Mouse (Mus musculus) kidney, embryonic 16.5 days (tissue): ENCODE measurements around the gene Gjb3. TPM values are rescaled to one million over a fixed set of nuclear protein-coding genes. Genes with fewer than 3 reads are reported as not detected.

Experiments used
- ATAC-seq: fragments of 200-750 bp; cut with Nextera tagmentation; 2 replicates; pipeline ENCODE4 v1.8.0; 2017; ENCODE audit warnings: moderate TSS enrichment; ENCODE audit not compliant: low FRiP score, low TSS enrichment
- H3K27ac ChIP-seq: fragments of 300-500 bp; sonication (generic); 2 replicates; pipeline ENCODE4 v1.5.1; 2014; ENCODE audit warnings: low read length
- H3K27me3 ChIP-seq: fragments of 300-500 bp; sonication (generic); 2 replicates; pipeline ENCODE4 v1.6.1; 2014; ENCODE audit warnings: low read length, control low read depth, mixed read lengths; ENCODE audit not compliant: insufficient read depth
- H3K36me3 ChIP-seq: fragments of 300-500 bp; sonication (generic); 2 replicates; pipeline ENCODE4 v1.6.1; 2014; ENCODE audit warnings: low read length, control low read depth, mixed read lengths; ENCODE audit not compliant: insufficient read depth
- H3K4me1 ChIP-seq: fragments of 300-500 bp; sonication (generic); 2 replicates; pipeline ENCODE4 v1.6.1; 2014; ENCODE audit warnings: low read length, control low read depth, mixed read lengths; ENCODE audit not compliant: insufficient read depth
- H3K4me2 ChIP-seq: fragments of 300-500 bp; sonication (generic); replicated peaks from 2 replicates; pipeline ENCODE4 v1.6.1; 2014; ENCODE audit warnings: low read depth, low read length
- H3K4me3 ChIP-seq: fragments of 300-500 bp; sonication (generic); 2 replicates; pipeline ENCODE4 v1.5.1; 2014; ENCODE audit warnings: mild to moderate bottlenecking, low read length
- H3K9ac ChIP-seq: fragments of 300-500 bp; sonication (generic); replicated peaks from 2 replicates; pipeline ENCODE4 v1.6.1; 2014; ENCODE audit warnings: low read length
- H3K9me3 ChIP-seq: fragments of 300-500 bp; sonication (generic); 2 replicates; pipeline ENCODE4 v1.6.1; 2016; ENCODE audit warnings: low read length, control low read depth
- WGBS: fragments of 180-500 bp; shearing (Covaris S2); extraction: QIAGEN DNeasy Blood & Tissue Kit; methylation state at CpG from one replicate; pipeline ENCODE4 v1.1.7; 2014; 5-methylcytosine and 5-hydroxymethylcytosine counted together
- polyA plus RNA-seq: library from polyadenylated mRNA; unstranded; fragments of >200 nt; fragmentation: Nextera tagmentation; extraction: Ambion mirVana; gene quantifications from 2 replicates; pipeline ENCODE4 v1.2.1, GENCODE M21; 2015

Gjb3 gene
- polyA plus RNA-seq, 1 experiment from 2014 or later = 1.3 TPM

GRCm38 (mm10) chr4:127345000-127345399 lies 14.4 kb upstream of the Gjb3 start:
- Histone ChIP-seq H3K27me3 (no peaks in the 10 kb centered on the region), H3K4me1 (no peaks in the 10 kb centered on the region), H3K9me3 (no peaks in the 10 kb centered on the region), H3K4me2 (no peak overlapping the region), H3K9ac (no peak overlapping the region), H3K4me3 (no peak overlapping the region), H3K36me3 (no peaks in the 10 kb centered on the region), H3K27ac (no peak overlapping the region)
- no peak for ATAC-seq
- WGBS = 79% methylated on average over 5 of the region's 5 CpGs

GRCm38 (mm10) chr4:127341372-127341771 lies 10.7 kb upstream of the Gjb3 start:
- no peak for ATAC-seq
- no peak overlapping the region for H3K27ac ChIP-seq
- no peaks in the 10 kb centered on the region for H3K4me1 ChIP-seq
- no peak overlapping the region for H3K9ac ChIP-seq
- WGBS = 55% methylated on average over 6 of the region's 6 CpGs
- no peaks in the 10 kb centered on the region for H3K9me3 ChIP-seq
- no peaks in the 10 kb centered on the region for H3K27me3 ChIP-seq
- no peak overlapping the region for H3K4me2 ChIP-seq
- H3K4me3 ChIP-seq = no peak overlapping the region
- H3K36me3 ChIP-seq = no peaks in the 10 kb centered on the region

- H3K4me1 ChIP-seq = no peaks in the 10 kb centered on the region
- no peak overlapping the region for H3K27ac ChIP-seq
- H3K4me2 ChIP-seq = no peak overlapping the region
- 78% methylated on average over 5 of the region's 5 CpGs for WGBS
- no peaks in the 10 kb centered on the region for H3K9me3 ChIP-seq
- H3K36me3 ChIP-seq = no peaks in the 10 kb centered on the region
- no peak for ATAC-seq
- H3K9ac ChIP-seq = no peak overlapping the region
- H3K4me3 ChIP-seq = no peak overlapping the region
- H3K27me3 ChIP-seq = peaks cover 6% of the 10 kb centered on the region
Measured at GRCm38 (mm10) chr4:127337668-127338067, 7.0 kb upstream of the Gjb3 start.

- WGBS = 38% methylated on average over 5 of the region's 5 CpGs
- ATAC-seq = 0 out of 2 replicates have a peak, but pooled peaks have one; percentile 15
Measured at GRCm38 (mm10) chr4:127334870-127335504, 4.3 kb upstream of the Gjb3 start.

GRCm38 (mm10) chr4:127331171-127331570 lies 527 bp upstream of the Gjb3 start:
- WGBS = 22% methylated on average over 13 of the region's 13 CpGs
- H3K4me3 ChIP-seq = no peak overlapping the region
- H3K4me1 ChIP-seq = peaks cover 18% of the 10 kb centered on the region
- H3K27ac ChIP-seq = no peak overlapping the region
- peaks cover 54% of the 10 kb centered on the region for H3K27me3 ChIP-seq
- H3K9ac ChIP-seq = no peak overlapping the region; the same call in 1 of the 2 replicates
- no peaks in the 10 kb centered on the region for H3K36me3 ChIP-seq
- H3K9me3 ChIP-seq = no peaks in the 10 kb centered on the region
- no peak overlapping the region for H3K4me2 ChIP-seq
- no peak for ATAC-seq

More at GRCm38 (mm10) chr4:127334870-127335504, 4.3 kb upstream of the Gjb3 start:
- no peak overlapping the region for H3K27ac ChIP-seq
- no peak overlapping the region for H3K4me3 ChIP-seq
- H3K4me1 ChIP-seq = peaks cover 10% of the 10 kb centered on the region
- no peak overlapping the region for H3K4me2 ChIP-seq
- peaks cover 32% of the 10 kb centered on the region for H3K27me3 ChIP-seq
- H3K36me3 ChIP-seq = no peaks in the 10 kb centered on the region
- H3K9ac ChIP-seq = no peak overlapping the region
- no peaks in the 10 kb centered on the region for H3K9me3 ChIP-seq

GRCm38 (mm10) chr4:127329751-127330150 lies 893 bp downstream of the Gjb3 start:
- H3K27ac ChIP-seq = no peak overlapping the region
- H3K9ac ChIP-seq = no peak overlapping the region
- ATAC-seq = no peak
- peak overlapping the region; percentile 44 for H3K4me2 ChIP-seq
- peaks cover 54% of the 10 kb centered on the region for H3K27me3 ChIP-seq
- H3K4me1 ChIP-seq = peaks cover 18% of the 10 kb centered on the region
- no peaks in the 10 kb centered on the region for H3K9me3 ChIP-seq
- WGBS = under 1% methylated on average over 13 of the region's 13 CpGs
- H3K4me3 ChIP-seq = peak overlapping the region; percentile 26
- no peaks in the 10 kb centered on the region for H3K36me3 ChIP-seq

- 2% methylated on average over 3 of the region's 3 CpGs for WGBS
- Histone ChIP-seq H3K4me2 (no peak overlapping the region), H3K27ac (no peak overlapping the region), H3K4me3 (no peak overlapping the region), H3K36me3 (no peaks in the 10 kb centered on the region), H3K4me1 (peaks cover 18% of the 10 kb centered on the region), H3K27me3 (peaks cover 54% of the 10 kb centered on the region), H3K9me3 (no peaks in the 10 kb centered on the region), H3K9ac (no peak overlapping the region)
- no peak for ATAC-seq
Measured at GRCm38 (mm10) chr4:127329046-127329445, 1.6 kb downstream of the Gjb3 start.

GRCm38 (mm10) chr4:127328378-127328777 lies 2.3 kb downstream of the Gjb3 start:
- H3K4me1 ChIP-seq = peaks cover 18% of the 10 kb centered on the region
- no peak for ATAC-seq
- no peaks in the 10 kb centered on the region for H3K36me3 ChIP-seq
- H3K9ac ChIP-seq = no peak overlapping the region
- no peak overlapping the region for H3K27ac ChIP-seq
- no peak overlapping the region for H3K4me3 ChIP-seq
- 62% methylated on average over 7 of the region's 7 CpGs for WGBS
- H3K4me2 ChIP-seq = no peak overlapping the region
- no peaks in the 10 kb centered on the region for H3K9me3 ChIP-seq
- peaks cover 54% of the 10 kb centered on the region for H3K27me3 ChIP-seq

GRCm38 (mm10) chr4:127327749-127328148 lies 2.9 kb downstream of the Gjb3 start:
- WGBS = 61% methylated on average over 6 of the region's 6 CpGs
- no peak overlapping the region for H3K27ac ChIP-seq
- H3K4me3 ChIP-seq = no peak overlapping the region
- H3K36me3 ChIP-seq = no peaks in the 10 kb centered on the region
- ATAC-seq = no peak
- peaks cover 18% of the 10 kb centered on the region for H3K4me1 ChIP-seq
- no peaks in the 10 kb centered on the region for H3K9me3 ChIP-seq
- H3K9ac ChIP-seq = no peak overlapping the region
- no peak overlapping the region for H3K4me2 ChIP-seq
- H3K27me3 ChIP-seq = peaks cover 49% of the 10 kb centered on the region

- Histone ChIP-seq H3K4me1 (peaks cover 18% of the 10 kb centered on the region), H3K27ac (no peak overlapping the region), H3K36me3 (no peaks in the 10 kb centered on the region), H3K27me3 (peaks cover 45% of the 10 kb centered on the region), H3K4me3 (no peak overlapping the region), H3K4me2 (no peak overlapping the region), H3K9me3 (no peaks in the 10 kb centered on the region), H3K9ac (no peak overlapping the region)
- no peak for ATAC-seq
- WGBS = 55% methylated on average over 7 of the region's 7 CpGs
Measured at GRCm38 (mm10) chr4:127327258-127327657, 3.4 kb downstream of the Gjb3 start.
